Mouse (Mus musculus) c-Kit-positive CD71-positive TER-119-negative erythroid progenitor cells, embryonic 14.5 days (primary cell): ENCODE measurements at regions not wholly inside any gene's neighbourhood (a gene's known extent, or its start where the extent isn't known, plus 50 kb on each side); places are given as distances from the start of the nearest gene placed in this dataset.

Source experiments
- DNase-seq: peaks from one replicate; pipeline ENCODE4 v3.0.0-alpha.2; 2013; ENCODE audit warnings: low read depth

GRCm38 (mm10) chr4:110125067-110125784, 147.4 kb downstream of the Dmrta2 start:
- DNase-seq: no peak

GRCm38 (mm10) chr4:110127941-110128520, 150.2 kb downstream of the Dmrta2 start:
- DNase-seq: no peak

- peak; percentile 16 for DNase-seq
Measured at GRCm38 (mm10) chr4:110128918-110129317, 151.1 kb downstream of the Dmrta2 start.

- no peak for DNase-seq
Measured at GRCm38 (mm10) chr4:110129518-110129917, 151.7 kb downstream of the Dmrta2 start.

- no peak for DNase-seq
Measured at GRCm38 (mm10) chr4:110132061-110132460, 154.2 kb downstream of the Dmrta2 start.

GRCm38 (mm10) chr4:110134036-110134435, 156.2 kb downstream of the Dmrta2 start:
- DNase-seq: no peak

GRCm38 (mm10) chr4:110145229-110145628, 167.4 kb downstream of the Dmrta2 start:
- no peak for DNase-seq

- DNase-seq: no peak
Measured at GRCm38 (mm10) chr4:110152103-110152946, 174.5 kb downstream of the Dmrta2 start.
